Mouse (Mus musculus) telencephalon, adult 2 months (tissue): Measurements from ENCODE around the gene Mgst3.
A peak's percentile ranks its signal among the peaks of the same experiment; 100 is the strongest.

Experiments used
- DNase-seq: peaks from one replicate; pipeline ENCODE4 v3.0.0-alpha.2; 2011; ENCODE audit warnings: low read depth, low spot score

Gene Mgst3

GRCm38 (mm10) chr1:167387796-167388195 lies 5.8 kb downstream of the Mgst3 start:
- no peak for DNase-seq

DNA sequence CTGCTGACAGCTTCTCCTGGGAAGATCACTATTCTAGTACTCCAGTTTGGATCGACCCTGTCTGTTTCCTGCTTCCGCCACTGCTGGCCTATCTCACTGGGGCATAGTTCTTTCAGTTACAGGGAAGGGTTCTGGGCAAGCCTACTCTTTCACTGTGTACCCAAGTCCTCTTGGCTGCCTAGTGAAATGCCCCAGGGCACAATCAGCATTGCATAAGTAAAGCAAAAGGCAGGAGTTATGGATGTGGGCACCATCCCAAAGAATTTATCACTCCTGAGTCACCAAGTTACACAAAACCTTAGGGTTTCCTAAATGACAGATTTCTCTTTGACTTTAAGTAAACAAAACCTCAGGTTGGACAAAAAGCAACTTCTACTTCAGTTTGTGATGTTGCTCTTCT lies 6.3 kb downstream of the Mgst3 start:
- no peak for DNase-seq

DNA sequence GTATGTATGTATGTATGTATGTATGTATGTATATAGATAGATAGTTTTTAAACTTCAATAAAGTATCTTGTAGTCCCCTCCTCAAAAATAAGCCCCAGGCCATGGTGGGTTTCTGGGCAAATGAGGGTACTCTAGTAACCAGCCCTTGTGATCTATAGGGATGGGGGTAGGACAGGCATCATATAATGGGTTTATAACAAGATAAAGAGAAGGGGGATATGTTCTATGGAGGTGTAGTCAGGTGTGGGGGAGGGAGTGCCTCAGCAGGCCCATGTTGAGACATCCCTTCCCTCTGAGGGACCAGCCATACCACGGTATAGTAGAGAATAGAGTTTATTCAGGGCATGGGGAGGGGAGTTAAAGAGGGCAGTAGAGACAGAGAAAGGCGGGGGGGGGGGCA lies 7.2 kb downstream of the Mgst3 start:
- DNase-seq = no peak

DNA sequence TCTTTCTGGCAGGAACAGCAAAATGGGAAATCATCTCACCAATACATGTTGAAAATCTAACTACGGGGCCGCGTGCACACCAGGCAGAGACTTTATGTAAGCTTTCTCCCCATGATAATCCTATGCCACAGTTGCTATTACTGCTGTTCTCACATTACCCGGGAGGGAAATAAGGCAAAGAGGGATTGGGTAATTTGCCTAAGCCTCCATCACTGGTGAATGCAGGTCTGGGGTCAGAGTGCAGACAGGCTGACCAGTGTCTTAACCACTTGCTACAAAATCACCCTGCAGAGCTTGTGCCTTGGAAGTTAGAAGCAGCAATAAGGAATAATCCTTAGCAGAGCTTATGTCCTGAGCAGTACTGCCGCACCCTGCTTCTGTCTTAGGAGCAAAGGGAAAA lies 8.0 kb downstream of the Mgst3 start:
- DNase-seq = no peak

DNA sequence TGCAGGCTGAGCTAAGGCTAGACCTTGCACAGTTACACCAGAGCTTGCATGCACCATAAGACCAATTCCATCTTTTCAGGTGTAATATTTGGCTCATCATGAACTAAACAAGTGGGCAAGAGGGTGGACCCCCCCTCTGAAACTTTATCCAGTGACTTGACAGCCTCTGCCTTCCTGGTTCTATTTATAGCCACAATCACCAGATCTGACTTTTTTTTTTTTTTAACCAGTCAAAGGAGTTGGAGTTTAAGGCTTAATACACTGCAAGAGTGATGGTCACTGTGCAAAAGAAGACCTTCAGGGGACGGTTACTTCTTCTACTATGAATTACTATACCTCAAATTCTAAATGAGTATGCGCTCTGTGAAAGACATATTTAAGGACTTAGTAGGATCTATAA lies 8.4 kb downstream of the Mgst3 start:
- DNase-seq = no peak

DNA sequence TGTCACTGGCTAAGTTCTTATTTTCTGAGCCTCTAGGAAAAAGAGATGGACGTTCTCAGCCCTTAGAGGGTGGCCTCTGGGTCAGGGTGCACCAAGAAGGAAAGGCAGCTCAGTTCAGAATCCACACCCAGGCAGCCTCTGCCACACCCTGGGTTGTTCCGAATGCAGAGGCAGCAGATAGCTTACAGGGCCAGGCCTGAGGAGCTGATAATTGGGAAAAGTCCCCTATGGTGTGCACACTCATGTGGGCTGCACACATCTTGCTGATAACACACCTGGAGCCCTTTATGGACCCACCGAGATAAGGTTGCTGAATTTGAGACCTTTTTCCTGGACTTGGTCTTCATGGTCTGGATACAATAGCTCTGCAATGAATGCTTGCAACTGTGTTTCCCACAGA lies 9.5 kb downstream of the Mgst3 start:
- DNase-seq = no peak

DNA sequence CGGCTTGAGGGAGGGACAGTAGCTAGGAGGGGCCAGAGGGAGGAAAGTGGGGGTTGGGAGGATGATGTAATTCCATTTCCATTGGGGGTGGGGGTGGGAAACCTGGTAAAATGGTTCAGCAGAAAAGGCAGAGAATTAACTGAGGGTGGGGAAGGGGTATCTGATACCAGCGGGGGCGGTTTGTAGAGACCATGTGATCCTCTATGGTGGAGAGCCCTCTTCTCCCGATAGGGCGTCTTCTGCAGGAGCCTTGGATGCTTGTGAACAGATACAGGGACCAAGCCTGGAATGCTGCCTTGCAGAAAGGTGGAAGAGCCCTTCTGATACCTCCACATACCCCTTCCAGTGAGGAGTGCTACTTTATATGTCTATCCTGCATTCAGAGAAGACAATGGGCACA lies 10.5 kb downstream of the Mgst3 start:
- DNase-seq = no peak

GRCm38 (mm10) chr1:167382763-167383162 lies 10.9 kb downstream of the Mgst3 start:
- no peak for DNase-seq

GRCm38 (mm10) chr1:167382316-167382715 lies 11.3 kb downstream of the Mgst3 start:
- DNase-seq = no peak

- no peak for DNase-seq
These were observed 12.3 kb downstream of the Mgst3 start for GRCm38 (mm10) chr1:167381050-167382015.

GRCm38 (mm10) chr1:167380223-167380622 lies 13.4 kb downstream of the Mgst3 start:
- no peak for DNase-seq

DNA sequence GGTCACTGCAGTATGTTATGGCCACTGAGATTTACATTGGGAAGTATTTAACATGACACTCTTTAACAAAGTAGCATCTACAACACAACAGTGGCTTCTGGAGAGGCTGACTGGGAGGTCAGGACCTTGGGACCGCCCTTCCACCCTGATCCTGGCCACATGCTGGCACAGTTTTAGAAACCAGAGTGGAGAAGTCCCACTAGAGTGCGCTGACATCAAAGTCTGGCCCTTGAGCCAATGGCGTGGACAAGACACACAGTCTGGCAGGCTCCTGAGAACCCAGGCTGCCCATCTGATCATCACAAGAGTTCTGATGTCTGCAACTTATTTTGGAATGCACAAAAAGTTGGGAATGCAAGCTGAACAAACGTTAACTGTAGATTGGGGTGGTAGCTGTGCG lies 13.9 kb downstream of the Mgst3 start:
- no peak for DNase-seq

- no peak for DNase-seq
These were observed 15.6 kb downstream of the Mgst3 start for GRCm38 (mm10) chr1:167378019-167378418.

GRCm38 (mm10) chr1:167374942-167375341 lies 18.7 kb downstream of the Mgst3 start:
- no peak for DNase-seq

- no peak for DNase-seq
These were observed 19.4 kb downstream of the Mgst3 start for GRCm38 (mm10) chr1:167374003-167374784.

DNA sequence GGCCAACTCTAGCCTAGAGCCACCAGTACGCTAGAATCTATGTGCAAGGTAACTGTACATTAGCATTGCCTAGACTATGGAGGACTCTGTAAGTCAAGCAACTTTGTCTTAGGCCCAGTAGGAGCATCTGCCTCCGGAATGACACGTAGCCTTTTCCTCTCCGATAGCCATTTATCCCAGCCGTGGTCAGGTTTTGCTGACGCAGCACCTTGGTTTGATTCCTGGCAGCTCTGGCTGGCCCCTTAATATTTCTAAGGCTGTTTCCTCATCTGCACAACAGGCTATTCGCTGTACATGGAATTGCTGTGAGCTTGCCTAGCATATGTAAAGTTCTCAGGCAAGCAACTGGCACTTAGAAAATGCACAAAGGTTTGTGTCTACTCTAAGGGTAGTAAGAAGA lies 20.9 kb downstream of the Mgst3 start:
- no peak for DNase-seq

DNA sequence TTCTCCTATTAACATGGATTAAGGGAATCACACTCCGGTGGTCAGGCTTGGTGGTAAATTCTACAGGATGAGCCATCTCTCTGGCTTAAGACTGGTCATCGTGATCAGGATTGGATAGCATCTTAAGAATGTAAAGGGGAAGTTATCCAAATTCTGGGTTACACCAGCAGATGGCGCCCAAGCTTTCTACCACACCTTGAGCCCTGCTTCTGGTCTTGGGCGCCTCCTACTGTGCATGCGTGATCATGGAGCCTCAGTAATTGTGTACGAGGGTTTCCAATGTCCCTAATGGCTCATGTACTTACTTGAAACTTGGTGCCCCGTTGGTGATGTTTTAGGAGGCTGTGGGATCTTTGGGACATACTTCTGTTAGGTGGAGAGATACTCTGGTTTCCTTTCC lies 23.7 kb downstream of the Mgst3 start:
- DNase-seq = peak; percentile 67

GRCm38 (mm10) chr1:167368513-167368912 lies 25.1 kb downstream of the Mgst3 start:
- no peak for DNase-seq

GRCm38 (mm10) chr1:167368018-167368417 lies 25.6 kb downstream of the Mgst3 start:
- no peak for DNase-seq

DNA sequence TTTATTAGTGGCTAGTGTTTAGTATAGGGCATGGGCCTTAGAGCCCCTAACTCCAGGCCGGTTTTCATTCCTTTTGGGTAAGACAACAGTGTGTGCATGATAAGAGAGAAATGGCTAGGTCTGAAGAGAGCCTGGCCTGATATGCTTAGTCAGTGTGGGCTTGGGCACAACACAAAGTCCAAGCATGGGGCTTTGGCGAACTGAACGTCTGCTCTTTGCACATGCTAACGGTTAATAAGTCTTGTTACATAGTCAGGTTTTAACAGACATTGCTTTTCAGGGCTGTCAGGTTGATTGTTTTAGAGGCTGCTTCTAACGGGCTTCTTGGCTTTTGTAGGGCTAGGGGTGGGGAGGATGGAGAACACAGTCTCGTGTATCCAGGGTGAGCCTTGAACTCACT lies 27.0 kb downstream of the Mgst3 start:
- no peak for DNase-seq

- no peak for DNase-seq
These were observed 27.8 kb downstream of the Mgst3 start for GRCm38 (mm10) chr1:167365808-167366207.

DNA sequence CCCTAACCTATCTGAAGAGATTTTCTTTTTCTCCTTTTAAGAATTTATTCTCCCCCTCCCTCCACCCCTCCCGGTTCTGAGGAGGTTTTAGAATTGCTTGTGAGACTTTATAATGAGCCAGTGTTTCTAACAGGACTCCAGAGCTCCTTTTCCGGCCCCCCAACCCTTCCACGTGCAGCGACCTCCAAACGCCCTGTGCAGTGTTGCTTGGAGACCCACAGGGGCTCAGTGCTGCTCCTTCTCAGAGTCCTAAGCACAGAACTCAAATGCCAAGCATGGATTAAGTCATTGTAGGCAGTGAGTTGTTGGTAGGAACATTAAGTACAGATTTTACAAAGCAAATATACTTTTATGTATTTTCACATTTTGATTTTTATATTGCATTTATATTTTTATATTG lies 30.3 kb downstream of the Mgst3 start:
- no peak for DNase-seq

- DNase-seq = no peak
These were observed 30.8 kb downstream of the Mgst3 start for GRCm38 (mm10) chr1:167362819-167363218.
